Mouse (Mus musculus) T-cell, adult 2 months (primary cell): ENCODE measurements around the gene Barx2.

Experiments used
- DNase-seq: peaks from one replicate; pipeline ENCODE4 v3.0.0; 2022; ENCODE audit warnings: low spot score

The Barx2 gene

DNA sequence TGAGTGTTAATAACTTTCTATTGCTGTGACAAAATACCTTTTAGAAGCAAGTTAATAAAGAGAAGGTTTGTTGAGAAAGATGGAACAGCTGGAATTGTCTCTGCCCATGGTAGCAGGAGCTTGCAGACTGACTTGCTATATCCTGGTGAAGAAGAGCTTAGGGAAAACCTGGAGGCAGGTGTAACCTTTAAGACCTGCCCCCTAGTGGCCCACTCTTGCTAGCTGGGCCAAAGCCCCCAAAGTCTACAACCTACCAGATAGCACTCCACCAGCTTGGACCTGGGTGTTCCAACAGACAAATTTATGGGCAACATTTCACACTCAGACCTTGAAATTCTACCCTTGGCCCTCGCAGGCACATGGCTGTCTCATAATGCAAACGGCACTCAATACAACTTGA, 104.5 kb downstream of the Barx2 start:
- DNase-seq = no peak

DNA sequence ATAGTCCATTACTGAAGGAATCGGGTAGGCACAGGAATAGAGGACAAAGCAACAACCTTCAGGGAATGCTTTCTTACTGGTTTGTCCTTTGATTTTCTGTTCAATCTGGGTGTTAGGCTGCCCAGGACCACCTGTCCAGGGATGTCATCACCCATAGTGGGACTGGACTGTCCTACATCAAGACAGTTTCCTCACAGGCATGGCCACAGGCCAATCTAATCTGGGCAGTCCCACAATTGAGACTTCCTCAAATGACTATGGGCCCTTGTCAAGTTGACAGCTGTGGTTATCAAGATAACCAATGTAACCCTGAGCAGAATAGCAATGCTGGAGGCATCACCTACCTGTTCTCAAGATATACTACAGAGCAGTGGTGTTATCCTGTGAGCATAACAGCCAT, 110.6 kb downstream of the Barx2 start:
- DNase-seq = no peak
